Mouse (Mus musculus): ENCODE results near the gene Sp7. TPM values are rescaled to one million over a fixed set of nuclear protein-coding genes. Genes with fewer than 3 reads are reported as not detected.

The Sp7 gene
- 0.15 and 0.23 TPM in 2 replicates for polyA plus RNA-seq (2012; rRNA removed)

DNA sequence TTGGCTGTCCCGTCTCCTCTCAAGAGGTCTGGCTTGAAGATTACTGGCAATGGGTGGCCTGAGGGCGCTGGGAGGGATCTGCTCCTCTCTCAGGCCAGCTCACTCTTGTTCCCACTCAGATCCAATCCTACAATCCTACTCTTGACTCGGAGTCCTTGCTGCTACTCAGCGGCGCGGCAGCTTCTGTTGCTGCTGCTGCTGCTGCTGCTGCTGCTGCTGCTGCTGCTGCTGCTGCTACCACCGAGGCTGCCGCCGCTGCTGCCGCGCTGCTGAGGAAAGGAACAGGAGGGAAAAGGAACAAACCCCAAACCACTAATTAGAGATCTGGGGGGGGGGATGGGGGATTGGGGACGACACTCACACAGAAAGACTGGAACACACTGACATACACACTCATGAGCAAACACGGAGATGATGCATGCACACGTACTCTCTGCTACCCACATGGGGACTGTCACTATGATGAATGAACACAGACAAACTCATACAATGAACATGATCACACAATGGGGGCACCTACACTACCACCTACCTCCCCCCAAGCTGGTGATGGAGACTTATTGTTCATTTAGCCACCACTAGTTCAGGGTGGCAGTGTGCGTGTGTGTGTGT, at the start of gene Sp7:
Gene Sp7 (minus strand): TSS at position 450 of the 612 bp plus-strand sequence.

GRCm38 (mm10) chr15:102405489-102406195, 38.7 kb upstream of the Sp7 start, which contains the start of gene Sp1:
Gene Sp1 (plus strand): TSS chr15:102406143.

DNA sequence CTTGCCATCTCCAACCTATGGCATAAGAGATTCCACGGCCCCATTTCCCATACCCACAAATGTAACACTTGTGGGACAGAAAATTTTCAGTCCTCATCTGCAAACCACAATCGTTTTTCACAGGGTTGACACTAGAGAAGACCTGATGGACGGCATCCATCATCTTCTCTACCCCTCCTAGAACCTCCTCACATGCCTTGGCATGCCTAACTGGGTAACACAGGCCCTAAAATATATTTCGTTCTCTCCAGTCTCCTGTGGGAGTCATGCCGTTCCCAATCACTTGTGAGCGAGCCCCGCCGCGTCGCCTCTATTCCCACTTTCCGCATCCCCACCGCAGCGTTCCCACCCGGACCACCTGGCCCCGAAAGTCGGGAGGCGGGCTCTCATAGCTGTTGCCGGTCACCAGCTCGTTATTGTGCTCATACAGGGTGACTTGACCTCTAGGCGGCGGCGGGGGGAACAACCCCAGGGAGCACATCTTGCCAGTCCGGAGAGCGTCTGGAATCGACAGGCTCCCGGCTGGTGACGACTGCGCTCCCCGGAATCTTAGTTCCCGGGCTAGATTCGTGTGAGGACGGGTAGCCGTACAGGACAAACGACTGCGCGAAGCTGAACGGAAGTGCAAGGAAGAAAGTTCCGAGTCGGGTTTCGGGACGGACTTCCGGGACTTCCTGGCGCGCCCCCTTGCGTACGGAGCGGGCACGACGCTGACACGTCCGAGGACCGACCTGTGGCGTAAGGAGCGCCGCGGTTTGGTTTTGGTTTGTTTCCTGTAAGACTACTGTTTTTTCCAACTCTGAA, 16.6 kb downstream of the Sp7 start, which contains the start of gene Aaas:
Gene Aaas (minus strand): TSS at position 634 of the 804 bp plus-strand sequence.

GRCm38 (mm10) chr15:102331610-102332015, 35.4 kb downstream of the Sp7 start, which contains the start of gene Myg1:
Gene Myg1 (plus strand): TSS chr15:102331709.

GRCm38 (mm10) chr15:102326022-102326576, 40.9 kb downstream of the Sp7 start, which contains the start of gene Pfdn5:
Gene Pfdn5 (plus strand): TSS chr15:102326116.

Other genes with a start within 250 kb of the Sp7 start
- gene Spryd3, start 230.9 kb downstream of the Sp7 start, polyA plus RNA-seq (2012; rRNA removed) = 37.8 and 46.8 TPM in 2 replicates
- gene Igfbp6, start 222.8 kb downstream of the Sp7 start, polyA plus RNA-seq (2012; rRNA removed) = 69.3 and 84.3 TPM in 2 replicates
- 1.5 and 2.5 TPM in 2 replicates for gene Soat2, start 216.7 kb downstream of the Sp7 start, polyA plus RNA-seq (2012; rRNA removed)
- gene Zfp740, start 163.9 kb downstream of the Sp7 start, polyA plus RNA-seq (2012; rRNA removed) = 19.4 and 21.4 TPM in 2 replicates
- gene Csad, start 162.5 kb downstream of the Sp7 start, polyA plus RNA-seq (2012; rRNA removed) = 63.9 and 65.7 TPM in 2 replicates
- gene Itgb7, start 135.2 kb downstream of the Sp7 start, polyA plus RNA-seq (2012; rRNA removed) = 8.9 and 9.7 TPM in 2 replicates
- gene Rarg, start 109.7 kb downstream of the Sp7 start, polyA plus RNA-seq (2012; rRNA removed) = 25.4 and 36.2 TPM in 2 replicates
- 0.08 and 0.09 TPM in 2 replicates for gene Gm9918, start 96.6 kb downstream of the Sp7 start, polyA plus RNA-seq (2012; rRNA removed)
- 79.3 and 113 TPM in 2 replicates for gene Mfsd5, start 87.7 kb downstream of the Sp7 start, polyA plus RNA-seq (2012; rRNA removed)
- gene Espl1, start 70.9 kb downstream of the Sp7 start, polyA plus RNA-seq (2012; rRNA removed) = 6.9 and 7.9 TPM in 2 replicates
- 37.2 and 55.3 TPM in 2 replicates for gene Pfdn5, start 41.1 kb downstream of the Sp7 start, polyA plus RNA-seq (2012; rRNA removed)
- 48.5 and 54.2 TPM in 2 replicates for gene Myg1, start 35.5 kb downstream of the Sp7 start, polyA plus RNA-seq (2012; rRNA removed)
- 33.2 and 35.7 TPM in 2 replicates for gene Aaas, start 16.4 kb downstream of the Sp7 start, polyA plus RNA-seq (2012; rRNA removed)
- gene Sp1, start 39.0 kb upstream of the Sp7 start, polyA plus RNA-seq (2012; rRNA removed) = 14.2 and 15.0 TPM in 2 replicates
- gene Amhr2, start 78.2 kb upstream of the Sp7 start, polyA plus RNA-seq (2012; rRNA removed) = 4.2 and 14.1 TPM in 2 replicates
- gene Prr13, start 91.8 kb upstream of the Sp7 start, polyA plus RNA-seq (2012; rRNA removed) = 483 and 710 TPM in 2 replicates
- gene Pcbp2, start 103.4 kb upstream of the Sp7 start, polyA plus RNA-seq (2012; rRNA removed) = 357 and 368 TPM in 2 replicates
- gene Gm10337, start 136.5 kb upstream of the Sp7 start, polyA plus RNA-seq (2012; rRNA removed) = not detected in 2 replicates
- 3.6 and 5.4 TPM in 2 replicates for gene Map3k12, start 149.9 kb upstream of the Sp7 start, polyA plus RNA-seq (2012; rRNA removed)
- 72.6 and 84.8 TPM in 2 replicates for gene Tarbp2, start 151.0 kb upstream of the Sp7 start, polyA plus RNA-seq (2012; rRNA removed)
- gene Npff, start 157.8 kb upstream of the Sp7 start, polyA plus RNA-seq (2012; rRNA removed) = 3.3 and 3.7 TPM in 2 replicates

All from colon, adult 2 months (tissue).